Mouse (Mus musculus): ENCODE measurements around the gene Lpcat4.

DNA sequence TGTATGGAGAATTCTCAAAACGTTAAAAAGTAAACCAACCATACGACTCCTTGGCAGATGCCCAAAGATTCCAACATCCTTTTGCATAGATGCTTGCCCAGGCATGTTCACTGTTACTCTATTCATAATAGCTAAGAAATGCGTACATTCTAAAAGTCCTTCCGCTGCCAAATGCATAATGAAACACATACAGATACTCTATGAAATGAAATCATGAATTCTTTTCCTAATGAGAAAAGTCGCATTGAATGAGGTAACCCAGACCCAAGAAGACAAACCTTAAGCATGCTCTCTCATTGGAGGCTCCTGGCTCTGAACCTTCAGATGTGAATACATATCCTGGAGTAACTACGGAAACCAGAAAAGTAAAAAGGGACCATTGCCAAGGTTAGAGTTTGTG is 36.2 kb upstream of the Lpcat4 start:
- TF ChIP-seq CTCF (IDR thresholded peaks at IDR 0.05; ENCODE audit: borderline replicate concordance, insufficient read depth, low read depth, low read length): no peak
- TF ChIP-seq POLR2A (IDR thresholded peaks at IDR 0.05; ENCODE audit: borderline replicate concordance, insufficient read depth, low read length): no peak
